Mouse (Mus musculus): ENCODE data around the gene Abhd17b. TPM values are rescaled to one million over a fixed set of nuclear protein-coding genes. Genes with fewer than 3 reads are reported as not detected.

The Abhd17b gene
- polyA plus RNA-seq, 1 experiment from 2014 or later: 37.9 TPM

Other genes with a start within 250 kb of the Abhd17b start
- 0.38 and 0.50 TPM in 2 replicates for gene Gda, start 179.7 kb upstream of the Abhd17b start, polyA plus RNA-seq (2015; fragmentation: Nextera tagmentation; extraction: Ambion mirVana)
- gene 1110059E24Rik, start 209 bp upstream of the Abhd17b start, polyA plus RNA-seq (2015; fragmentation: Nextera tagmentation; extraction: Ambion mirVana): 66.7 and 70.2 TPM in 2 replicates
- 29.4 and 32.3 TPM in 2 replicates for gene Cemip2, start 125.2 kb downstream of the Abhd17b start, polyA plus RNA-seq (2015; fragmentation: Nextera tagmentation; extraction: Ambion mirVana)

All from lung, embryonic 15.5 days (tissue).